ENCODE assay signal across 8 mouse cellular contexts in the genomic region with DNA sequence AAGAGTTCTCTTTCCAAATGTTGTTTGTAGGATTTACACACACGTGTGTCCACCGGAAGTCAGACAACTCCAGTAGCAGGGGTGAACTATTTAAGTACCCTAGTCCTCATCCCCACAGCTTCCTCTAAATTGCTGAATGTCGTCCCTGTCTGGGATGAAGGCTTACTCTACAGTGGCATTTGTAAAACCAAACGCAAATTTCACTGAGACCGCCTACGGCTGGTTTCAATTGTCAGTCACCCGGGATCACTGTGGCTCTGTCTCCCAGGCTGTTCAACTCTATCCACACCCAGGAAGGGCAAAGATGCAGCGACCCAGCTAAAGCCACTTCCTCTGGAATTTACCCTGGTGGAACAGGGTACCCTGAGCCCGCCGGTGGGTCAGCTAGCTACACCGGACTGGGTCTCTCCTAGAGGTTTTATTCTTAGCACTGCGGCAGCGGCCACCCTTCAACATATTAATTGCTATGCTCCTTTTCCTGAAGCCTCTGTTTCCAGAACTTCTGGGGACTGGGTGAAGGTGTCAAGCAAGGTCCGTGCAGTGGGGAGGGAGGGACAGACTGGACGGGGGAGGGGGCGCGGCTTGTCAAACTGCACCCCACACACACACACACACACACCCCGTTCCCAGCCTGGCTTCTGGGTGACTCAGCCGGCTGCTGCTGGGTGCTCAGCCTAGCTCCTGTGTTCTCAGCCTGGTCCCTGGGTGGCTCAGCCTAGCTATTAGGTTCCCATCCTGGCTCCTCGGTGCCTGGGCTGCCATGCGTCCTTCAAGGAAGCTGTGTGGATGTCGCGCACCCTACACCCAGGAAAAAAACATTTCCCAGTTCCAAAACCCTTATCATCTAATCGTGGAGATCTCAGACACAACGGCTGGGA. TPM values are rescaled to one million over a fixed set of nuclear protein-coding genes. Genes with fewer than 3 reads are reported as not detected.
DNase-seq lines count a peak whose midpoint lies in the region; ATAC-seq and TF ChIP-seq lines count a peak whose summit lies in the region.

No protein-coding gene starts in this region.

- no peak for TF ChIP-seq EP300 in liver, postnatal 0 days (IDR thresholded peaks at IDR 0.05; ENCODE audit: low read depth)

- 5% methylated on average over 25 of the region's 25 CpGs for WGBS in kidney, postnatal 0 days
- WGBS in forebrain, embryonic 15.5 days, result 6% methylated on average over 25 of the region's 25 CpGs
- 6% methylated on average over 25 of the region's 25 CpGs for whole genome bisulfite sequencing in liver, postnatal 0 days (ENCODE audit: insufficient replicate concordance)
- 4% methylated on average over 25 of the region's 25 CpGs for WGBS in olfactory bulb, adult 2 months

- peaks cover 13% of the 10 kb centered on the region for H3K27me3 ChIP-seq in kidney, postnatal 0 days (ENCODE audit: insufficient read depth, low read length)
- H3K27me3 ChIP-seq in forebrain, embryonic 15.5 days, result peaks cover 17% of the 10 kb centered on the region; the same call in 1 of the 2 replicates
- H3K27me3 ChIP-seq in liver, postnatal 0 days (ENCODE audit: insufficient read depth, low read length), result peaks cover 34% of the 10 kb centered on the region

- TF ChIP-seq POLR2A in olfactory bulb, adult 2 months (IDR thresholded peaks at IDR 0.05; ENCODE audit: insufficient read depth, low read depth, low read length), result no peak

- H3K4me3 ChIP-seq in kidney, postnatal 0 days (replicated peaks; ENCODE audit: low read depth, low read length), result peak overlapping the region; percentile 61
- H3K4me3 ChIP-seq in brown adipose tissue, adult 24 weeks (ENCODE audit: insufficient read depth, low read depth, low read length), result peak overlapping the region; percentile 24
- H3K4me3 ChIP-seq in forebrain, embryonic 15.5 days, result peak overlapping the region; percentile 69
- H3K4me3 ChIP-seq in liver, postnatal 0 days (ENCODE audit: low read depth, low read length), result peak overlapping the region; percentile 48
- H3K4me3 ChIP-seq in olfactory bulb, adult 2 months (ENCODE audit: insufficient read depth, low read depth, low read length), result peak overlapping the region; percentile 65

- peak; percentile 65; the same call in 1 of the 2 replicates for ATAC-seq in kidney, postnatal 0 days (replicated peaks; ENCODE audit: low FRiP score, low read depth)
- peak; percentile 61 for ATAC-seq in forebrain, embryonic 15.5 days (replicated peaks)
- 0 out of 2 replicates have a peak, but pooled peaks have one; percentile 17 for ATAC-seq in liver, postnatal 0 days

- 0 out of 2 replicates have a peak, but pooled peaks cover 7% of the 10 kb centered on the region for H3K4me1 ChIP-seq in kidney, postnatal 0 days (replicated peaks; ENCODE audit: insufficient read depth, low read length)
- H3K4me1 ChIP-seq in brown adipose tissue, adult 24 weeks (ENCODE audit: control insufficient read depth, insufficient read depth, insufficient read length, low read length), result no peaks in the 10 kb centered on the region
- peaks cover 20% of the 10 kb centered on the region for H3K4me1 ChIP-seq in forebrain, embryonic 15.5 days
- peaks cover 10% of the 10 kb centered on the region; the same call in 1 of the 2 replicates for H3K4me1 ChIP-seq in liver, postnatal 0 days (ENCODE audit: insufficient read depth)
- peaks cover 5% of the 10 kb centered on the region; the same call in 1 of the 2 replicates for H3K4me1 ChIP-seq in olfactory bulb, adult 2 months (ENCODE audit: control insufficient read depth, insufficient read depth, low read length)

- H3K9ac ChIP-seq in kidney, postnatal 0 days (ENCODE audit: low read depth, low read length), result peak overlapping the region; percentile 41
- H3K9ac ChIP-seq in forebrain, embryonic 15.5 days (replicated peaks), result peak overlapping the region; percentile 67
- H3K9ac ChIP-seq in liver, postnatal 0 days (replicated peaks), result no peak overlapping the region

- H3K9me3 ChIP-seq in kidney, postnatal 0 days (replicated peaks; ENCODE audit: low read length), result no peaks in the 10 kb centered on the region
- no peaks in the 10 kb centered on the region for H3K9me3 ChIP-seq in forebrain, embryonic 15.5 days
- H3K9me3 ChIP-seq in liver, postnatal 0 days (ENCODE audit: low read length), result no peaks in the 10 kb centered on the region

- no peaks in the 10 kb centered on the region for H3K36me3 ChIP-seq in kidney, postnatal 0 days (ENCODE audit: insufficient read depth, low read length)
- no peaks in the 10 kb centered on the region for H3K36me3 ChIP-seq in forebrain, embryonic 15.5 days
- no peaks in the 10 kb centered on the region for H3K36me3 ChIP-seq in liver, postnatal 0 days (replicated peaks; ENCODE audit: insufficient read depth, low read length)

- H3K27ac ChIP-seq in kidney, postnatal 0 days, result no peak overlapping the region
- H3K27ac ChIP-seq in brown adipose tissue, adult 24 weeks (replicated peaks; ENCODE audit: low read depth, low read length), result no peak overlapping the region
- 0 out of 2 replicates have a peak overlapping the region, but pooled peaks have one; percentile 60 for H3K27ac ChIP-seq in forebrain, embryonic 15.5 days (replicated peaks)
- no peak overlapping the region for H3K27ac ChIP-seq in liver, postnatal 0 days (ENCODE audit: low read depth)
- peak overlapping the region; percentile 58 for H3K27ac ChIP-seq in olfactory bulb, adult 2 months (ENCODE audit: insufficient read depth, low read depth, low read length)

- H3K4me2 ChIP-seq in kidney, postnatal 0 days (ENCODE audit: low read length), result peak overlapping the region; percentile 90
- H3K4me2 ChIP-seq in forebrain, embryonic 15.5 days (replicated peaks), result peak overlapping the region; percentile 97
- H3K4me2 ChIP-seq in liver, postnatal 0 days (ENCODE audit: low read depth, low read length), result peak overlapping the region; percentile 76

- DNase-seq in kidney, postnatal 0 days (ENCODE audit: low spot score), result no peak
- DNase-seq in kidney, adult 8-10 months, result no peak
- DNase-seq in kidney, postnatal 10 days, result peak; percentile 33
- DNase-seq in liver, postnatal 0 days, result no peak
- no peak for DNase-seq in spleen, postnatal 36 days (ENCODE audit: low spot score in 2 of 2)

- TF ChIP-seq CTCF in kidney, postnatal 0 days (IDR thresholded peaks at IDR 0.05; ENCODE audit: low read depth), result no peak
- TF ChIP-seq CTCF in liver, postnatal 0 days (IDR thresholded peaks at IDR 0.05; ENCODE audit: low read depth), result no peak
- TF ChIP-seq CTCF in olfactory bulb, adult 2 months (IDR thresholded peaks at IDR 0.05; ENCODE audit: insufficient read depth, low read depth, low read length), result no peak

RNA-seq across cellular contexts. Expression of a gene that starts 1.3 kb away (rescaled TPM):
- 5.1 and 5.7 TPM in 2 replicates for polyA plus RNA-seq in kidney, postnatal 0 days (2015; fragmentation: Nextera tagmentation; extraction: Ambion mirVana)
- polyA plus RNA-seq in brown adipose tissue, adult 24 weeks (2012; ENCODE audit: insufficient read depth, insufficient read length, missing spikeins), result 0.38 and 1.3 TPM in 2 replicates
- 7.8 and 8.7 TPM in 2 replicates for polyA plus RNA-seq in forebrain, embryonic 15.5 days (2015; fragmentation: Nextera tagmentation; extraction: Ambion mirVana)
- 0.15 and 0.45 TPM in 2 replicates for polyA plus RNA-seq in liver, postnatal 0 days (2015; fragmentation: Nextera tagmentation; extraction: Ambion mirVana)
- polyA plus RNA-seq in olfactory bulb, adult 2 months (2012; ENCODE audit: insufficient read depth, insufficient read length, low replicate concordance, missing spikeins), result 392 TPM in 1 of 2 replicates, not detected in the other

Comparison
In these comparisons a context has a peak if more than half of its experiments do, and no peak if none do; other contexts are left out.
1. H3K27ac ChIP-seq: peak in forebrain, embryonic 15.5 days (single experiment) and olfactory bulb, adult 2 months (single experiment); none in kidney, postnatal 0 days (single experiment), brown adipose tissue, adult 24 weeks (single experiment) and liver, postnatal 0 days (single experiment).
2. Peak in every context shown above with its lines, with median percentiles within 50 percentile points of each other: ATAC-seq, H3K4me2 ChIP-seq and H3K4me3 ChIP-seq.